In the genomic region with DNA sequence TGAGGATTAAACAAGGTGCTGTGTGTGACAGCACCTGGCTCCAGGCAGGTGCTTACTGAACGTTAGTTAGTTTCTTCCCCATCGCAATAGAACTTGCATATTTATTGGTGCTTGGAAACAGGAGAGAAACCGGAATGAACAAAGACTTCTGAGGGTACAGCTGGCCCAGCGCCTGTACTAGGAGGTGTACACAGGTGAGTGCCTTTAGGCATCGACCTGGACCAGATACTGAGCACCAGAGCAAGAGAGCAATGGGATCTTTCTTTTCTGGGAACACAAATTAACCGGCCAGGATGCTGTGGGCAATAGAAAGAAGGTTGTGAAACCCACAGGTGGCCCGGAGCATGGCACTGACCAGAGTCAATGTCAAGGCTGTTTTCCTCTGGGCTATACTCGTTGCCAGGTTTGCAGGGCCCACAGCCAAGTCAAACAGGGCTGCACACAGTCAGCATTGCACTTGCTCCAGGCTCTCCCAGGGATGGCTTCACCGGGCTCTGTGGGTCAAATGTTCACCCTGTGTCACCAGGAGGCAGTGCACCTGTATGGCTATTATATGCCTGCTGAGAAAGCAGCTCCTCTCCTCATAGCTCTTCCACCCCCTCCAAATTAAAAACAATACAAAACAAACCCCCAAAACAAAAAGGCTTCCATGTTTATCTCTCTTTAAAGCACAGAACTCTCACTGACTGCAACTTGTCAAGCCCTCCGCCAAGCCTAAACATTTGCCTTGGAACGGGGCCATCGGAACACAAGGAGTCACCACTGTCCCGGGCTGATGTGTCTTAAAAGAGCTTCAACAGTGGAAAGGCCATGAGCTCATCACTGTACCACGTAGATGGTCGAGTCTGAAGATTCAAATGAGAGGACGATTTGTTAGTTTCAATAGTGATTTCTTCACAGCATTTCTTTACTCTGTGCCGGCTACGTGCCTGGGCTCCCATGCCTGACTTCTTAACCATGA, we compare ENCODE assay signal across 8 mouse cellular contexts.
DNase-seq lines count a peak whose midpoint lies in the region; ATAC-seq and TF ChIP-seq lines count a peak whose summit lies in the region.

No protein-coding gene starts in this region.

- no peaks in the 10 kb centered on the region for H3K9me3 ChIP-seq in heart, embryonic 10.5 days
- H3K9me3 ChIP-seq in liver, postnatal 0 days (ENCODE audit: low read length) = no peaks in the 10 kb centered on the region
- no peaks in the 10 kb centered on the region for H3K9me3 ChIP-seq in liver, embryonic 12.5 days (replicated peaks)
- H3K9me3 ChIP-seq in heart, postnatal 0 days (replicated peaks; ENCODE audit: control insufficient read depth, low read length) = no peaks in the 10 kb centered on the region

- TF ChIP-seq CTCF in liver, postnatal 0 days (IDR thresholded peaks at IDR 0.05; ENCODE audit: low read depth) = no peak
- TF ChIP-seq CTCF in heart, postnatal 0 days (IDR thresholded peaks at IDR 0.05; ENCODE audit: low read depth) = no peak

- no peaks in the 10 kb centered on the region for H3K36me3 ChIP-seq in heart, embryonic 10.5 days
- H3K36me3 ChIP-seq in liver, postnatal 0 days (replicated peaks; ENCODE audit: insufficient read depth, low read length) = no peaks in the 10 kb centered on the region
- no peaks in the 10 kb centered on the region for H3K36me3 ChIP-seq in liver, embryonic 12.5 days
- no peaks in the 10 kb centered on the region for H3K36me3 ChIP-seq in heart, postnatal 0 days (replicated peaks; ENCODE audit: control insufficient read depth, insufficient read depth, low read length)

- no peaks in the 10 kb centered on the region for H3K4me1 ChIP-seq in heart, embryonic 10.5 days
- peaks cover 3% of the 10 kb centered on the region; the same call in 1 of the 2 replicates for H3K4me1 ChIP-seq in liver, postnatal 0 days (ENCODE audit: insufficient read depth)
- H3K4me1 ChIP-seq in liver, embryonic 12.5 days = no peaks in the 10 kb centered on the region
- no peaks in the 10 kb centered on the region for H3K4me1 ChIP-seq in heart, postnatal 0 days (ENCODE audit: control insufficient read depth, insufficient read depth)

- no peak overlapping the region for H3K4me3 ChIP-seq in heart, embryonic 10.5 days
- H3K4me3 ChIP-seq in liver, postnatal 0 days (ENCODE audit: low read depth, low read length) = no peak overlapping the region
- H3K4me3 ChIP-seq in liver, embryonic 12.5 days = no peak overlapping the region
- H3K4me3 ChIP-seq in heart, postnatal 0 days (ENCODE audit: low read depth, low read length) = no peak overlapping the region

- TF ChIP-seq EP300 in liver, postnatal 0 days (IDR thresholded peaks at IDR 0.05; ENCODE audit: low read depth) = no peak
- no peak for TF ChIP-seq EP300 in heart, postnatal 0 days (IDR thresholded peaks at IDR 0.05; ENCODE audit: low read depth)

- 76% methylated on average over 18 of the region's 18 CpGs for WGBS in heart, embryonic 10.5 days
- 56% methylated on average over 18 of the region's 18 CpGs for WGBS in liver, postnatal 0 days (ENCODE audit: insufficient replicate concordance)
- WGBS in liver, embryonic 12.5 days (ENCODE audit: insufficient replicate concordance) = 66% methylated on average over 18 of the region's 18 CpGs
- 57% methylated on average over 18 of the region's 18 CpGs for WGBS in heart, postnatal 0 days

- H3K9ac ChIP-seq in liver, postnatal 0 days (replicated peaks) = no peak overlapping the region
- H3K9ac ChIP-seq in liver, embryonic 12.5 days = no peak overlapping the region
- H3K9ac ChIP-seq in heart, postnatal 0 days (replicated peaks; ENCODE audit: low read depth, low read length) = no peak overlapping the region

- peak; percentile 99 for ATAC-seq in liver, postnatal 0 days
- no peak for ATAC-seq in liver, embryonic 12.5 days
- ATAC-seq in heart, postnatal 0 days (ENCODE audit: insufficient read depth, low read depth) = no peak

- peak; percentile 88 for DNase-seq in heart, adult 11 months
- DNase-seq in heart, embryonic 10.5 days (ENCODE audit: low spot score) = no peak
- peak; percentile 78 for DNase-seq in liver, postnatal 0 days
- peak; percentile 10 for DNase-seq in heart, postnatal 0 days (ENCODE audit: low spot score)
- peak; percentile 72 for DNase-seq in lung, postnatal 36 days
- no peak for DNase-seq in frontal cortex, adult 2 months (ENCODE audit: extremely low spot score in 1 of 2, low spot score in 1 of 2)
- DNase-seq in gastrocnemius, postnatal 10 days = no peak

- no peaks in the 10 kb centered on the region for H3K27me3 ChIP-seq in heart, embryonic 10.5 days (ENCODE audit: insufficient read depth, poor library complexity, severe bottlenecking)
- H3K27me3 ChIP-seq in liver, postnatal 0 days (ENCODE audit: insufficient read depth, low read length) = no peaks in the 10 kb centered on the region
- no peaks in the 10 kb centered on the region for H3K27me3 ChIP-seq in liver, embryonic 12.5 days (replicated peaks)
- no peaks in the 10 kb centered on the region for H3K27me3 ChIP-seq in heart, postnatal 0 days (ENCODE audit: control insufficient read depth, insufficient read depth, low read length)

- no peak overlapping the region for H3K27ac ChIP-seq in heart, embryonic 10.5 days
- 0 out of 2 replicates have a peak overlapping the region, but pooled peaks have one; percentile 29 for H3K27ac ChIP-seq in liver, postnatal 0 days (ENCODE audit: low read depth)
- H3K27ac ChIP-seq in liver, embryonic 12.5 days = no peak overlapping the region
- no peak overlapping the region for H3K27ac ChIP-seq in heart, postnatal 0 days (ENCODE audit: low read depth)

- no peak overlapping the region for H3K4me2 ChIP-seq in liver, postnatal 0 days (ENCODE audit: low read depth, low read length)
- H3K4me2 ChIP-seq in liver, embryonic 12.5 days = no peak overlapping the region
- H3K4me2 ChIP-seq in heart, postnatal 0 days (ENCODE audit: low read depth, low read length) = no peak overlapping the region

Comparison
In these comparisons a context has a peak if more than half of its experiments do, and no peak if none do; other contexts are left out.
1. DNase-seq: peak in heart, adult 11 months (single experiment), liver, postnatal 0 days (single experiment), heart, postnatal 0 days (single experiment) and lung, postnatal 36 days (single experiment); none in heart, embryonic 10.5 days (single experiment), frontal cortex, adult 2 months (0 of 2) and gastrocnemius, postnatal 10 days (single experiment).